Mouse (Mus musculus): Measurements from ENCODE around the gene St6galnac3.

St6galnac3 gene

DNA sequence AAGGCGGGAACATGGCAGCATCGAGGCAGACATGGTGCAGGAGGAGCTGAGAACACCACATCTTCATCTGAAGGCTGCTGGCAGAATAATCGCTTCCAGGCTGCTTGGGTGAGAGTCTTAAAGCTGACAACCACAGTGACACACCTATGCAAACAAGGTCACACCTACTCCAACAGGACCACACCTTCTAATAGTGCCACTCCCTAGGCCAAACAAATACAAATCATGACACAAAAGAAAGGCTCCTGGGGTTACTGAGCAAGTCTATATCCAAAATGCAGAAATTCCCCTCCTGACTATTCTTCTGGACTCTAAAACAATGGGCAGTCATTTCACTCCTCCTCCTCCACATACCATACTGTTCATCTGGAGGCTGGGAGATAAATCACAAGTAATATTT is 365.0 kb downstream of the St6galnac3 start:
- in situ Hi-C loops (cut with MboI, MseI), result loop anchor here in 1 of 2 experiments (25.0 kb wide), 1 partner anchor 1077 kb away; no protein-coding TSS in a partner anchor

- in situ Hi-C loops (cut with MboI, MseI), result loop anchor here in 1 of 2 experiments (25.0 kb wide), 1 partner anchor 1081 kb away; no protein-coding TSS in a partner anchor
Observed at GRCm38 (mm10) chr3:153356071-153356470, 368.9 kb downstream of the St6galnac3 start.

DNA sequence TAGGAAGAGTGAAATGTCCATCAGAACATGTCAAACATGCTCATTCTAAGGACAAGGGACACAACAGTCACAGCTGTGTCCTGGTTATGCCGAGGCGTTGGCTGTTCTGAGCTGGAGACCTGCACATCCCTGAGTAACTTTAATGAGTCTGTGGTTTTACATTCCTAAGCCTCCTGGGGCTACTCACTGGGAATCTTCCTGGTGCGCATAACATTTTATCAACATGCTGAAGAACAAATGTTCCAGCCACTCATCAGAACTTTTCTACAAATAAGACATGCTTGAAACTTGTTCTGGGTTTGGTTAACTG is 370.0 kb downstream of the St6galnac3 start:
- in situ Hi-C loops (cut with MboI, MseI), result loop anchor here in 1 of 2 experiments (25.0 kb wide), 1 partner anchor 1082 kb away; no protein-coding TSS in a partner anchor

GRCm38 (mm10) chr3:153354186-153354987 is 370.6 kb downstream of the St6galnac3 start:
- in situ Hi-C loops (cut with MboI, MseI), result loop anchor here in 1 of 2 experiments (25.0 kb wide), 1 partner anchor 1083 kb away; no protein-coding TSS in a partner anchor

GRCm38 (mm10) chr3:153353313-153354103 is 371.5 kb downstream of the St6galnac3 start:
- in situ Hi-C loops (cut with MboI, MseI), result loop anchor here in 1 of 2 experiments (25.0 kb wide), 1 partner anchor 1084 kb away; no protein-coding TSS in a partner anchor

- in situ Hi-C loops (cut with MboI, MseI), result loop anchor here in 1 of 2 experiments (25.0 kb wide), 1 partner anchor 1087 kb away; no protein-coding TSS in a partner anchor
Observed at GRCm38 (mm10) chr3:153349981-153350380, 375.0 kb downstream of the St6galnac3 start.

GRCm38 (mm10) chr3:153348797-153349465 is 376.0 kb downstream of the St6galnac3 start:
- in situ Hi-C loops (cut with MboI, MseI), result no loop called here

DNA sequence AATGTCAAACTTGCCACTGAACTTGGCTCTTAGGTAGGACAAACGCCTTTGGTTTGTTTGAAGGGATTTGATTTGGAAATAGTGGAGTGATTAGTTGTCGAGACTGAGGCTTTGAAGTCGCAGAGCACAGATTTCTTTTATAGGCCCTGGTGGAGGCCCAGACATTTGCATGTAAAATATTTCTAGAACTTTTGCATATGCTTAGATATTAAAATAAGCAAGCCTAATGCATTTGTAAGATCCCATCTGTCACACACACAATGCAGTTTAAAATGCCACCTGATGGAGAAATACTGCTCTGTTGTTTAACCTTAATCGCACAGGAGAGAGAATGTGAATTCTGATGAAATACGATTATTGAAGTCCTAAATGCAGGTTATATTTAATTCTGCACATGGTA is 380.0 kb downstream of the St6galnac3 start:
- in situ Hi-C loops (cut with MboI, MseI), result no loop called here

- in situ Hi-C loops (cut with MboI, MseI), result no loop called here
Observed at GRCm38 (mm10) chr3:153339940-153340339, 385.0 kb downstream of the St6galnac3 start.

DNA sequence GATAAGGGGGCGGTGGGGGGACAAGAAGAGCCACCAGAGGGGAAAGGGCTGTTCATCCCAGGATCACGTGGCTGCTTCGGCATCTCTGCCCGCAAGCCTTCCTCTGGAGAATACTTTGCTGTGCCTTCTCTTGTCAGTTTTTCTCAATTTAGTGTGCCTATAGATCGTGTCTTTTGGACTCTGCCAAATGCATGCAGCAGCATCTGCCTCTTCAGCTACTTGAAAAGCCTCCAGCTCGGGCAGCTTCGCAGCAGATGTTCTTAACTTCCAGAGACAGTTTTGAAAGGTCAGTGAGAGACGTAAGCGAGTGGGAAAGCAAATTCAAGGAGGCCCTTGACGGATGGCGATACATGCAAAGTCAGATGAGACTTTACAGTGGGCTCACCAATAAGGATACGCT is 385.9 kb downstream of the St6galnac3 start:
- in situ Hi-C loops (cut with MboI, MseI), result no loop called here

DNA sequence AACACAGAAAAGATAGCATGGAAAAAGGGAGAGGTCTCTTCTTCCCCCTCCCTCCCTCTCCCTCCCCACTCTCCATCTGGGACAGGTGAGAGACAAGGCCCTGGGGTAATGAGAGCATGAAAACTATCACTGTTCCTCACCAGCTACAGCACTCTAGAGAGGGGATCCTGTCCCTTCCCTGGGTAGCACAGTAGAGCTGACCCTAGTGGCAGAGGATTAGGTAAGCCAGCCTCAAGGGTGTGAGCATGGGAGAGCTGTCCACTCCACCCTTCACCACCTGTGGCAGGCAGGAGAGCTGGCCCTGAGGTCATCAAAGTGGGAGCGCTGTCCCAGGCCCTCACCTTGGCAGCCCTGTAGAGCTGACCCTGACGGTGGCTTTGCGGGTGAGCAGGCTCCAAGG is 387.2 kb downstream of the St6galnac3 start:
- in situ Hi-C loops (cut with MboI, MseI), result no loop called here

GRCm38 (mm10) chr3:153337221-153337620 is 387.8 kb downstream of the St6galnac3 start:
- in situ Hi-C loops (cut with MboI, MseI), result no loop called here

GRCm38 (mm10) chr3:153334152-153334825 is 390.7 kb downstream of the St6galnac3 start:
- in situ Hi-C loops (cut with MboI, MseI), result no loop called here

DNA sequence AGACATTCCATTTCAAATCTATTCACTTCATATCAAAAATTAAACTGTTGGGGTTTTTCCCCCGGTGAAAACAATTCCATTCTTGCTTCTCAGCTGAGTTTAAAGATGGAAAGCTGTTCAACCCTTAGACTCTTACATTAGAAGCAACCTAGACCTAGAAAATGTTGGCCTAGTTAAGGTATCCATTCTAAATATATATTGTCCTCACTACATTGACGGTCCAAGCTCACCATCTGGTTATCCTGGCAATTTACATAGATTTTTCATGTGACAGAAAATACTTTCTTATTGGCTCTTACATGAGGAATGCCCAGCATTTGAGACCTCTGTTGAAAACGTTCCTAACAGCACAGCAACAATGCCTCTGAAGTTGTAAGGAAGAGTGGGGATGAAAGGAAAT is 400.7 kb downstream of the St6galnac3 start:
- in situ Hi-C loops (cut with MboI, MseI), result no loop called here

GRCm38 (mm10) chr3:153323446-153323845 is 401.5 kb downstream of the St6galnac3 start:
- in situ Hi-C loops (cut with MboI, MseI), result no loop called here

- in situ Hi-C loops (cut with MboI, MseI), result no loop called here
Observed at GRCm38 (mm10) chr3:153313583-153313982, 411.4 kb downstream of the St6galnac3 start.

GRCm38 (mm10) chr3:153313167-153313566 is 411.8 kb downstream of the St6galnac3 start:
- in situ Hi-C loops (cut with MboI, MseI), result no loop called here

DNA sequence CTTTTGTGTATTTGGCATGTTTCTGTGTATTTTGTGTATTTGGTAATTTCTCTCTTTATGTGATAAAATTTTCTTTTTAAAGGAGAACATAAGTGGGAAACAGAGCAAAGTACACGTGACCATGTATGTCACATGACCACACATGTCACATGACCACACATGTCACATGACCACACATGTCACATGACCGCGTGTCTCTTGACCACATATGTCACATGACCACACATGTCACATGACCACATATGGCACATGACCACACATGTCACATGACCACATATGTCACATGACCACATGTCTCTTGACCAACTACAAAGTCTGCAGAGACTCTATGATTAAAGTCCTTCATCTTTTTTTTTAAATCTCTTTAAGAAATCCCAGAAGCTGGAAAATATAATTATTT is 413.0 kb downstream of the St6galnac3 start:
- in situ Hi-C loops (cut with MboI, MseI), result no loop called here

- in situ Hi-C loops (cut with MboI, MseI), result no loop called here
Observed at GRCm38 (mm10) chr3:153308379-153308778, 416.6 kb downstream of the St6galnac3 start.

DNA sequence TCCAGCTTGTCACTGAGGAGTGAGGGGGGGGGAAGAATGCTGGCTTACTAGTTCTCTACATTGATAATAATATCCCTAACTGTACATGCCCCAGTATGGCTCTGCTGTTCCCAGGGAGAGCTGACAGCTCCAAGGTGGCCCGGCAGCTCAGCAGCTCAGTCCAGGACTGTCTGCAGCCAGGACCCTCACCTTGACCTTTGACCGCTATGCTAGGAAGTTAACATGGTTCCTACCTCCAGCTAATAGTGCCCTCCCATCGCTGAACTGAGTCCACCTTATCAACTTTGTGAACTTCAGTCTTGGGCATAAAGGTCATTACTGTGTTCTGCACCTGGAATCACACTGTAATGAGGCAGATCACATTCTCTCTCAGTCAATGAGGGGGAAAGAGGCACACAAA is 419.8 kb downstream of the St6galnac3 start:
- in situ Hi-C loops (cut with MboI, MseI), result no loop called here

- in situ Hi-C loops (cut with MboI, MseI), result no loop called here
Observed at GRCm38 (mm10) chr3:153302376-153302775, 422.6 kb downstream of the St6galnac3 start.

All from T-helper 17 cell (primary cell).